Mouse (Mus musculus): Measurements from ENCODE around the gene Atxn2l.

GRCm38 (mm10) chr7:126491005-126491404 is 12.2 kb downstream of the Atxn2l start:
- TF ChIP-seq CTCF (IDR thresholded peaks at IDR 0.05) (no peak), EP300 (IDR thresholded peaks at IDR 0.05) (no peak)
